Mouse (Mus musculus) CH12.LX (cell line): Measurements from ENCODE around the gene Slc48a1. TPM values are rescaled to one million over a fixed set of nuclear protein-coding genes. Genes with fewer than 3 reads are reported as not detected.

Experiments used
- DNase-seq: peaks from one replicate; pipeline ENCODE4 v3.0.0-alpha.2; 2013; ENCODE audit errors: extremely low read depth
- H3K27ac ChIP-seq: 2 replicates; pipeline ENCODE4 v1.5.1; 2012; ENCODE audit warnings: low read depth, mild to moderate bottlenecking, control low read depth, moderate library complexity; ENCODE audit not compliant: insufficient read depth
- H3K27me3 ChIP-seq: replicated peaks from 2 replicates; pipeline ENCODE3; 2012; ENCODE audit warnings: inconsistent platforms
- H3K36me3 ChIP-seq, 2 experiments: replicated peaks in 1 of 2; 2 replicates each; pipeline versions ENCODE3 to v1.6.1; 2012; ENCODE audit warnings: inconsistent platforms in 1 of 2, low read length in 1 of 2, mild to moderate bottlenecking in 1 of 2, mixed read lengths in 1 of 2, moderate library complexity in 1 of 2; ENCODE audit not compliant: control insufficient read depth in 1 of 2, insufficient read depth in 1 of 2
- H3K4me1 ChIP-seq, 2 experiments: 2 replicates each; pipeline ENCODE4 v1.6.1; 2012; ENCODE audit warnings: inconsistent platforms in 1 of 2, moderate library complexity in 1 of 2; ENCODE audit not compliant: insufficient read depth in 2 of 2, control insufficient read depth in 1 of 2
- H3K4me2 ChIP-seq: 2 replicates; pipeline ENCODE4 v1.6.1; 2012; ENCODE audit warnings: low read depth, mild to moderate bottlenecking, control low read depth; ENCODE audit not compliant: poor library complexity, insufficient read depth, severe bottlenecking
- H3K4me3 ChIP-seq, 3 experiments: fragments of 150-350 bp in 1 of 3; sonication (generic) in 1 of 3; replicated peaks in 1 of 3; 2 replicates each; pipeline versions ENCODE3 to v1.5.1; 2011 to 2012; ENCODE audit warnings: low read depth in 2 of 3, low read length in 2 of 3, mild to moderate bottlenecking in 2 of 3, moderate library complexity in 2 of 3, control low read depth in 1 of 3, improper control_type of control experiment in 1 of 3, inconsistent platforms in 1 of 3, mixed read lengths in 1 of 3; ENCODE audit not compliant: poor library complexity in 1 of 3
- H3K79me2 ChIP-seq: replicated peaks from 2 replicates; pipeline ENCODE4 v1.6.1; 2012; ENCODE audit warnings: mild to moderate bottlenecking, moderate library complexity; ENCODE audit not compliant: control insufficient read depth, poor library complexity, insufficient read depth, severe bottlenecking; ENCODE audit errors: extremely low read depth
- H3K9ac ChIP-seq: 2 replicates; pipeline ENCODE4 v1.6.1; 2012; ENCODE audit warnings: low read depth, mild to moderate bottlenecking, control low read depth, moderate library complexity; ENCODE audit not compliant: insufficient read depth
- H3K9me3 ChIP-seq: replicated peaks from 2 replicates; pipeline ENCODE3; 2012; ENCODE audit warnings: low read length, inconsistent platforms, mixed read lengths
- BHLHE40 ChIP-seq: IDR thresholded peaks from 2 replicates; pipeline ENCODE4 v1.6.1; 2011; ENCODE audit warnings: mild to moderate bottlenecking, low read depth, low read length, improper control_type of control experiment
- CHD1 ChIP-seq: IDR thresholded peaks from 2 replicates; pipeline ENCODE4 v1.6.1; 2012; ENCODE audit warnings: low read depth, low read length, improper control_type of control experiment, inconsistent platforms
- E2F4 ChIP-seq: IDR thresholded peaks from 2 replicates; pipeline ENCODE4 v1.6.1; 2011; ENCODE audit warnings: low read depth, low read length, improper control_type of control experiment; ENCODE audit not compliant: insufficient replicate concordance
- ELF1 ChIP-seq: IDR thresholded peaks from 2 replicates; pipeline ENCODE4 v1.6.1; 2014; ENCODE audit warnings: low read depth, mild to moderate bottlenecking, inconsistent platforms, low read length, improper control_type of control experiment
- ETS1 ChIP-seq: conservative IDR thresholded peaks from 2 replicates; pipeline ENCODE4 v1.6.1; 2012; ENCODE audit warnings: low read depth, mild to moderate bottlenecking, inconsistent platforms, low read length, improper control_type of control experiment, moderate library complexity
- GABPA ChIP-seq: IDR thresholded peaks from 2 replicates; pipeline ENCODE4 v1.6.1; 2012; ENCODE audit warnings: low read depth, low read length, improper control_type of control experiment, inconsistent platforms; ENCODE audit not compliant: insufficient replicate concordance
- IRF4 ChIP-seq: IDR thresholded peaks from 2 replicates; pipeline ENCODE4 v1.6.1; 2014; ENCODE audit warnings: low read depth, mild to moderate bottlenecking, inconsistent platforms, low read length, improper control_type of control experiment
- JUN ChIP-seq: IDR thresholded peaks from 2 replicates; pipeline ENCODE4 v1.6.1; 2011; ENCODE audit warnings: low read depth, mild to moderate bottlenecking, low read length, improper control_type of control experiment, moderate library complexity; ENCODE audit not compliant: insufficient read depth
- KAT2A ChIP-seq: IDR thresholded peaks from 2 replicates; pipeline ENCODE4 v1.6.1; 2012; ENCODE audit warnings: low read length, improper control_type of control experiment, inconsistent platforms; ENCODE audit not compliant: insufficient replicate concordance
- MAX ChIP-seq: IDR thresholded peaks from 2 replicates; pipeline ENCODE4 v1.6.1; 2011; ENCODE audit warnings: low read length, improper control_type of control experiment
- MAZ ChIP-seq: IDR thresholded peaks from 2 replicates; pipeline ENCODE4 v1.6.1; 2012; ENCODE audit warnings: low read depth, mild to moderate bottlenecking, inconsistent platforms, low read length, improper control_type of control experiment, moderate library complexity
- MEF2A ChIP-seq: IDR thresholded peaks from 2 replicates; pipeline ENCODE4 v1.6.1; 2014; ENCODE audit warnings: low read depth, mild to moderate bottlenecking, inconsistent platforms, low read length, improper control_type of control experiment, borderline replicate concordance
- MXI1 ChIP-seq: IDR thresholded peaks from 2 replicates; pipeline ENCODE4 v1.6.1; 2011; ENCODE audit warnings: mild to moderate bottlenecking, low read depth, low read length, improper control_type of control experiment
- MYC ChIP-seq: IDR thresholded peaks from 2 replicates; pipeline ENCODE4 v1.6.1; 2011; ENCODE audit warnings: low read depth, mild to moderate bottlenecking, improper control_type of control experiment, low read length
- NRF1 ChIP-seq: IDR thresholded peaks from 2 replicates; pipeline ENCODE4 v1.6.1; 2014; ENCODE audit warnings: low read depth, mild to moderate bottlenecking, inconsistent platforms, low read length, improper control_type of control experiment, moderate library complexity
- POLR2A ChIP-seq: IDR thresholded peaks from 2 replicates; pipeline ENCODE4 v1.6.1; 2011; ENCODE audit warnings: low read depth, mild to moderate bottlenecking, improper control_type of control experiment, low read length
- RCOR1 ChIP-seq: conservative IDR thresholded peaks from 2 replicates; pipeline ENCODE4 v1.6.1; 2012; ENCODE audit warnings: low read depth, mild to moderate bottlenecking, inconsistent platforms, low read length, improper control_type of control experiment
- SIN3A ChIP-seq: IDR thresholded peaks from 2 replicates; pipeline ENCODE4 v1.6.1; 2012; ENCODE audit warnings: low read length, improper control_type of control experiment, inconsistent platforms
- SMC3 ChIP-seq: IDR thresholded peaks from 2 replicates; pipeline ENCODE4 v1.6.1; 2011; ENCODE audit warnings: low read depth, low read length, improper control_type of control experiment
- TCF12 ChIP-seq: IDR thresholded peaks from 2 replicates; pipeline ENCODE4 v1.6.1; 2014; ENCODE audit warnings: low read depth, mild to moderate bottlenecking, inconsistent platforms, low read length, improper control_type of control experiment
- UBTF ChIP-seq: IDR thresholded peaks from 2 replicates; pipeline ENCODE4 v1.6.1; 2012; ENCODE audit warnings: low read depth, mild to moderate bottlenecking, inconsistent platforms, low read length, improper control_type of control experiment, moderate library complexity
- USF1 ChIP-seq: IDR thresholded peaks from 2 replicates; pipeline ENCODE4 v1.6.1; 2014; ENCODE audit warnings: low read depth, mild to moderate bottlenecking, inconsistent platforms, low read length, improper control_type of control experiment
- ZKSCAN1 ChIP-seq: IDR thresholded peaks from 2 replicates; pipeline ENCODE4 v1.6.1; 2012; ENCODE audit warnings: low read depth, inconsistent platforms, low read length, improper control_type of control experiment, borderline replicate concordance
- ZMIZ1 ChIP-seq: IDR thresholded peaks from 2 replicates; pipeline ENCODE4 v1.6.1; 2012; ENCODE audit warnings: low read depth, mild to moderate bottlenecking, inconsistent platforms, low read length, improper control_type of control experiment
- ZNF384 ChIP-seq: IDR thresholded peaks from 2 replicates; pipeline ENCODE4 v1.6.1; 2012; ENCODE audit warnings: low read depth, low read length, improper control_type of control experiment, inconsistent platforms
- dilution Hi-C: fragments of 300-500 bp; cut with MboI; formaldehyde crosslinking; loops from 2 replicates; pipeline ENCODE4 v1.14.3; 2020; ENCODE audit warnings: low sequenced_read_pairs; ENCODE audit not compliant: extremely low pct_unique_long_range_greater_than_20kb, extremely low pct_ligation_motif_present
- in situ Hi-C: fragments of 300-500 bp; cut with MboI; formaldehyde crosslinking; loops from 3 replicates; pipeline ENCODE4 v1.14.3; 2019; ENCODE audit warnings: low sequenced_read_pairs, low pct_ligation_motif_present, low pct_unique_long_range_greater_than_20kb, mixed read lengths
- polyA plus RNA-seq: library from polyadenylated mRNA; unstranded; fragments of >175 nt; gene quantifications from 2 replicates; pipeline ENCODE4 v1.2.1, GENCODE M21; 2012; ENCODE audit warnings: low read depth; ENCODE audit not compliant: insufficient read length
- total RNA-seq, 2 experiments: library from RNA; depleted of rRNA; stranded (reverse); fragments of 300-350 nt in 1 of 2; fragments of >200 nt in 1 of 2; gene quantifications; 2 replicates each; pipeline ENCODE4 v1.2.3; 2012 to 2014

Slc48a1 gene
- total and polyA plus RNA-seq, 3 experiments, result 23.2 to 56.0 (median 39.4) TPM

GRCm38 (mm10) chr15:97743961-97744525, 34.3 kb upstream of the Slc48a1 start (continued):
- TF ChIP-seq JUN (0 out of 2 replicates have a peak, but pooled peaks have one; percentile 26), ZKSCAN1 (no peak), MAZ (0 out of 2 replicates have a peak, but pooled peaks have one; percentile 20), RCOR1 (no peak), E2F4 (no peak), ETS1 (peak; percentile 70), ZMIZ1 (peak; percentile 44; the same call in 1 of the 2 replicates), CHD1 (no peak; the same call in 1 of the 2 replicates)

GRCm38 (mm10) chr15:97744930-97745329, 33.4 kb upstream of the Slc48a1 start:
- Histone ChIP-seq H3K27ac (peak overlapping the region; percentile 55), H3K9ac (no peak overlapping the region), H3K27me3 (no peaks in the 10 kb centered on the region)
- dilution Hi-C loops, result no loop called here
- no peak for TF ChIP-seq ZNF384
- peak; percentile 70 for TF ChIP-seq MXI1
- TF ChIP-seq KAT2A, result no peak
- TF ChIP-seq ETS1, result peak; percentile 95
- peak; percentile 84 for TF ChIP-seq MAX
- peak; percentile 97 for TF ChIP-seq TCF12
- TF ChIP-seq SIN3A, result peak; percentile 81
- TF ChIP-seq GABPA, result no peak
- 0 out of 2 replicates have a peak, but pooled peaks have one; percentile 3 for TF ChIP-seq UBTF
- peak; percentile 81; the same call in 1 of the 2 replicates for TF ChIP-seq MYC
- peak; percentile 80 for TF ChIP-seq NRF1
- no peak for TF ChIP-seq USF1
- peak; percentile 91 for TF ChIP-seq MAZ
- TF ChIP-seq MEF2A, result peak; percentile 78
- TF ChIP-seq BHLHE40, result peak; percentile 95
- no peak for TF ChIP-seq RCOR1
- TF ChIP-seq IRF4, result peak; percentile 57; the same call in 1 of the 2 replicates
- TF ChIP-seq POLR2A, result peak; percentile 36
- peak; percentile 17; the same call in 1 of the 2 replicates for TF ChIP-seq JUN
- peak; percentile 35 for TF ChIP-seq SMC3
- peak; percentile 17; the same call in 1 of the 2 replicates for TF ChIP-seq ELF1
- TF ChIP-seq, all 38 proteins: peak for 16
- Histone ChIP-seq H3K9me3 (no peaks in the 10 kb centered on the region), H3K79me2 (no peaks in the 10 kb centered on the region; the same call in 1 of the 2 replicates), H3K4me3 (no peak overlapping the region), H3K4me2 (peak overlapping the region; percentile 13; the same call in 1 of the 2 replicates), H3K4me1 (peaks cover 47 to 65% of the 10 kb centered on the region in 2 experiments), H3K36me3 (peaks cover 0 to 27% of the 10 kb centered on the region in 2 experiments)
- DNase-seq, result peak; percentile 90
- in situ Hi-C loops, result no loop called here
